Mouse (Mus musculus): ENCODE measurements at regions not wholly inside any gene's neighbourhood (a gene's known extent, or its start where the extent isn't known, plus 50 kb on each side); places are given as distances from the start of the nearest gene placed in this dataset.

DNA sequence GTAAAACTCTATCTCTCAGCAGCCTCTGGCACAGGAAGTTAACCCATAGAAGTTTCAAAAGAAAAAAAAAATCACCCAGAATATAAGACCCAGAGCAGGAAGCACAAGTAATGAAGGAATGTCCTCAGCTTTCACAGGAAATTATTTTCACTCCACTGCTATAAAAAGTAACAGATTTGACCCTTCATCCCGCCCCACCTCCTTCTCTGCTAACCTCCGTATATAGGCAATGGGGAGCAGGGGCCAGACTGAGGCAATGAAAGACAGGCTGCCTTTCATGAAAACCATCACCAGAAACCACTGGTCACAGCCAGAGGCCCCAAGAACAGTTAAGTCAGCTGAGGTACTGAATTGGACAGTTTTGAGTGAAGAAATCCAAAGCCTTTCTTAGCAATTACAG lies 654.9 kb downstream of the Gsdmc2 start:
- no peak for DNase-seq (ENCODE audit: low read depth, low spot score)

DNA sequence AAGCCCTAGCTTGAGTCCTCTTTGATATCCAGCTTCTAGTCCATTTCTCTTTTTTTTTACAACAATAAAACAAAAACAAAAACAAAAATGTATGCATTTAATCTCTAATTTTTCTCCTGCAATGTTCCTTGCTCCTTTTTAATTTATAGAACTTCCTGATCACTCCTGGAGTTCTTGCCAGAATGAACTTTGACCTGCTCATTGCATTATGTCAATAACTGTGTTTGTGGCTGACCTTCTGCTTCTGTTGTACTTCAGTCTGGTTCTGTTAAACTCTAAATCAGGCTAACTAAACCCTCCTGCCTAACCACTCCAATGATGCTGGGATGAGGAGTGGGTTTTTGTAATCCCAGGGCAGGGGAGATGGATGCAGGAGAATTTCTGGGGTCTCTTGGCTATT lies 674.0 kb downstream of the Gsdmc2 start:
- no peak for DNase-seq (ENCODE audit: low read depth, low spot score)

DNA sequence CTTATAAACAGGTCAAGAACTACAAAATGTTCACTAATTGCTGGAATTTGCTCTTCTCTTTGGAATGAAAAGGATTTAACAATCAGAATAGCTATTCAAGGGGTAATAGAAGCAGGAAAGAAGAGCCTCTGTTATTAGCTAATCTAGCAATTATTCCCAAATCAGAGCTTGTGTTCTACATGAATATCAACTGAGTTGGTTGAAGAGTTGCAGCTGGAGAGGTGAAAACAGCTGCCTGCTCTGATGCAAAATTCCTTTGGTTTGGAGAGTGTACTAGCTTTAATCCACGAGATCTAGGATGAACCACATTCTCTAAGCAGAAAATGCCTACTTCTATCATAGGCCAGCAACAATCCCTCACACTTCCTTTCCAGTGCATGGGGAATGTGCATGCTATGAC lies 674.8 kb downstream of the Gsdmc2 start:
- DNase-seq (ENCODE audit: low read depth, low spot score) = no peak

DNA sequence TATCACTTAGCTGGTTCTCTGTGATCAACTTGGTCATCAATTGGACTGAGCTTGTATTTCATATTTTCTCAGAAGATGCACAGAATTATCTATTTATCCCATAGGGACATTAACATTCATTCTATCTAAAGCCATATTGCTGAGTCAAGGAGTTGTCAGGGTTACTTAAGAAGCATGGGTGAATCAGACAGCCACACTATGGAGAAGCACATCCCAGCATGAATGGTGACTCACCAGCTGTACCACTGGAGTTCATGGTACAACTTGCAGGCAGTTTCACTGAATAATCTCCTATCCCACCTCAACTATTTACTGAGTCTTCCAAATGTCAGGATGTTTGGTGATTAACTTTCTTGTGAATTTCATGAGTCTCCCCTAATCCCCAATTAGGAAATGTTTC lies 678.6 kb downstream of the Gsdmc2 start:
- DNase-seq (ENCODE audit: low read depth, low spot score) = no peak

DNA sequence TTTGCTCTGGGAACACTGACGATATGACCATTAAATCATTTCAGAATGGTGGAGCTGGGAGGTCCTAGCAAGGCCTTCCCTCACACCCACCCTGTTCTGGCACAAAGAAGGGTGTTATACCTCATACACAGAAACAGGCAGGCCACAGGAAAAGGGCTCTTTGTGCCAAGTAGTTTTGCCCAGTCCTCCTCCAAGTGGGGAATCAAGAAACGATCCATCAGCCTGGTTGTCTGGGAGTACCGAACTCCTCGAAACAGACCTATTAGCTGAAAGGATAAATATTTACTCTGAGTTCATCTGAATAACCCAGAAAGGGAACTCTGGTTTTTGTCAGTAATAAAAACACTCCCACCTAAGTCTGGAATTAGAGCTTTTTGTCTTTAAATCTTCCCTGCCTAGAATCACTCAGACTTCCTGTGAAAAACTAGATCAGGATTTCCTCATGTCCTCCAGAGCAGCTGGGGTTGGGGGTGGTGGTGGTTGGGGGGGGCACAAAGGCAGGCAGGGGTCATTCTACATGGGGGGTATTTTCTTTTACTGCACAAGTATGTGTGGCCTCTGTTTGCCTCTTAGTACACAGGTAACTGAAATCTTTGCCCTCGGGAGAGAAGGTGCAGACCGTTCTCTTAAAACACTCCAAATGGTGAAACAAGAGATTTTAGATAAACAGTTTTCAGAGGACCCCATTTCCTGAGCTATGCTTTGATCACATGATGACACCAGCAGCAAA lies 681.3 kb downstream of the Gsdmc2 start:
- no peak for DNase-seq (ENCODE audit: low read depth, low spot score)

DNA sequence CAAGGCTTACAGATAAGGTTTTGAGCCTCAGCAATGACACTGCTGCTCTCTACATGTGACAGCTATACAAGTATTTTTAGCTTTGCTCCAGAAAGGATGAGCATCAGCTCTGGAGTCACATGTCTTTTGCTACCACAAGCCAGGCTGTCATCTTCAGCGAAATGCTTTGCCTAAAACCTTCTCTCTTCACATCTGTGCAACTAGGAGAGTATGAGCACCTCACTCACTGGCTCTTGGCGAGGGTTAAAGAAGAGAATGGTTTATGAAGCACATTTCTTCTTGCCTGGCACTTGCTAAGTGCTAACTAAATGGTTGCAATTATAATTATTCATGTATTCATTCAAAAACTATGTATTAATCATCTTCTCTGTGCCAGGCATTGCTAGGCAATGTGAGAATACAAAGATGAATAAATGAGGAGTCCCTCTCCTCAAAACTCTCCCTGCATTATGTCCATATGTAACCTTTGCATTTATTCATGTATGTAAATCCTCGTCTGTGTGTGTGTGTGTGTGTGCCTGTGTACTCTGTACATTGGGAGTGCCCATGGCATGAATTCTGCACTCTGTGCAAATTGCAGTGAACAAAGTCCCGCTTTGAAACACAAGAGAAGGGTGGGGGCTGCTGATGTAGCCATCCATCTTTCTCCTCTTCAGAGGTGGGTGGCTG lies 682.0 kb downstream of the Gsdmc2 start:
- no peak for DNase-seq (ENCODE audit: low read depth, low spot score)

DNA sequence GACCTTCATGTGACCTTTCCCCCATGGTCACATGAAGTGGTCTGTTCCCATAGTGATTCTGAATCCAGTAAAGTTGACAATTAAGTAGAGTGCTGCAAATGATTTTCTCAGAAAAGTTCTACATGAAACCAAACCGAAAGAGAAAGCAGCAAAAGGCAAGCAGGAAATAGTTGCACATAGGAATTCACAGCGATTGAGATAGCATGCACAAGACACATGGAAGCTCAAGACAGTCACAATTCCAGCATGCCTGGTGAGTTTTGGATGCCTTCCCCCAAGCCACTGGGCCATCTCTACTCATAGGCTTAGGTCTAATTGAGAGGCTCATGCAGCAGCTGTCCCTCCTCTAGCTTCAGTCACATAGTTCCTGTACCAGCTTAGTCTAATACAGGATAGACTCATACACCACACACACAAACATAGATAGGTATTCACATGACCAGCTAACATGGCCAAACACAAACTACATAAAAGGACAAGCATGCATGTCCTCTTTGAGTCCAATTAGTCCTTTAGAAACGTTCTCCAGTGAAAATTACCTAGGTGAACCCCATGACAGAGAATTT lies 721.8 kb downstream of the Gsdmc2 start:
- peak; percentile 47 for DNase-seq (ENCODE audit: low read depth, low spot score)

DNA sequence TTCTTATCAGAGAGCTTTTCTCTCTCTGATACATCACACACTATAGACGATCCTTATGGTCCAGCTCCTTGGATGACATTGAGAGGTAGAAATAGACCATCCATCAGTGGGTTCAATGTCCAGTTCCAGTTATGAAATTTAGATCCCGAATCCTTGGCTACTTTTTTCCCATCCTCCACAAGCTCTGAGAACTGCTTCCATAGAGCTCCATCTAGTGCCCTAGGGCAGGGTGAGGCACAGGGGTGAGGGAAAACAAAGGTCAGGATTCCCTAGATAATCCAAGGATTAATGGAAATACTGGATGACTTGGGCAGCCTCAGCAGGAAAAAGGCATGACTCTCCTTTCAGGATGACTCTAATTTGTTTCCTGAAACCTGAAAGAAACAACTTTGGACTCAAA lies 732.1 kb downstream of the Gsdmc2 start:
- no peak for DNase-seq (ENCODE audit: low read depth, low spot score)

DNA sequence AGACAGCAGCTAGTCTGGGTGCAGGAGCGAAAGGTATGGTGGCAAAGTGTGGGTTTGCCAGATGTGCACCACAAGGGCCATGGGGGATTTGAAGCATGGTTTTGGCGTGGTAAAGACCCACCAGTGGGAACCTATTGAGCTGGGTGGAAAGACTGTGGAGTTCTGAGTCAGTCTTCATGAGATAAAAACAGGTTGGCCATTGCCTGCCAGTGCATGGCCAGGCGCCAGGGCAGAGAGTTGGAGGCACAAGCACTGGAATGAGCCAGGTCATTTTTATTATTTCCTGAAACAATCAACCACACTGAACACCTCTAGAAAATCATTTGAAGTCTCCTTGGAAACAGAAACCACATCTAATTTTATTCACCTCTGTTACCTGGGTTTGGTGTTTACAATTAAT lies 744.9 kb downstream of the Gsdmc2 start:
- DNase-seq (ENCODE audit: low read depth, low spot score) = no peak

DNA sequence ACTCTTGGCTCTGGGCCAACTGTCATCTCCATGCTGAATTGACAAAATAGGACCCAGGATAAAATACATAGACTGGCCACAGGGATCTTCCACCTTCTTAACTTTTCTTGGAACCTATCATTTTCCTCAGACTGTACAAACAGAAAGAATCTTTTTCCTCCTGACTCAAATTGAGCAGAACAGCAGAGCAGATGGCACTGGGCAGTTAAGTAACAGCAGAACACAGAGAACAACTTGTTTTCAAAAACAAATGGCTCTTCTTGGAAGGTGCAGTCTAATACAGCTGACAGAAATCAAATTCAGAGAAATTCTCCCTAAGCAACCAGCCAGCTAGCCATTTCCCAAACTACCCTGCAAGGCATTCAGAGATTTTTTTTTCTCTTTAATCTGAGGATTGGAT lies 763.0 kb downstream of the Gsdmc2 start:
- no peak for DNase-seq (ENCODE audit: low read depth, low spot score)

DNA sequence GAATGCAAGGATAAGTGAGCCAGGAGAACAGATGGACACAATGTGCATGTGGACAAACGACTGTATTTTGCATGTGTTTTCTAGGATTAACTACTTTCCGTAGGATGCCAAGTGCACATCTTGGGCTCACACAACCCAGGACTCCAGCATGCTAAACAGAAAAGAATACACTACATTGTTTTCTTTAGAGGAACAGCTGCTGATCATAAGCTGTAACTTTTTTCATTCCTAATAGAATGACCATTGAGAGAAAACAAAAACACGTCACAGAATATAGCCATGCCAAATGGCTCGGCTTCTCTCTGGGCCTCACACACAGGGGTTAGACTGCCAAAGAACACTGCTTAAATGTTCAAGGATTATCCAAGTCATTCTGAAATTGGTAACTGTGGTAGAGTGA lies 765.2 kb downstream of the Gsdmc2 start:
- no peak for DNase-seq (ENCODE audit: low read depth, low spot score)

DNA sequence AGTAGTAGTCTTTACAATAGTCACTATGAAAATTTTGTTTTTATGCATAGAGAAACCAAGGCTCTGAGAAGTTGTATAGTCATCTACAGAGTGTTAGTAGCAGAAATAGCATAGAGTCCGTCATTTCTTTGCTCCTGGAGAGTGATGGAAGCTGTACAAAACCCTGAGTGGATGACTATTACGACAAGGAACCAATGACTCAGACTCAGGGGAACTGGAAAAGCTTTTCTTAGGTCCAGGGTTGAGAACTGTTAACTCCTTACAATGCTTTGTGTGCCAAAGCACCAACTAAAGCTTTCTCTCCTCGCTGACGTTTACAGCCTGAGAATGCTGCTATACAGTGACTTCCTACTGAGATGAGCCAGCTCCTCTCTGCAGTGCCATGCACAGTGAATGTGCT lies 773.1 kb downstream of the Gsdmc2 start:
- no peak for DNase-seq (ENCODE audit: low read depth, low spot score)

DNA sequence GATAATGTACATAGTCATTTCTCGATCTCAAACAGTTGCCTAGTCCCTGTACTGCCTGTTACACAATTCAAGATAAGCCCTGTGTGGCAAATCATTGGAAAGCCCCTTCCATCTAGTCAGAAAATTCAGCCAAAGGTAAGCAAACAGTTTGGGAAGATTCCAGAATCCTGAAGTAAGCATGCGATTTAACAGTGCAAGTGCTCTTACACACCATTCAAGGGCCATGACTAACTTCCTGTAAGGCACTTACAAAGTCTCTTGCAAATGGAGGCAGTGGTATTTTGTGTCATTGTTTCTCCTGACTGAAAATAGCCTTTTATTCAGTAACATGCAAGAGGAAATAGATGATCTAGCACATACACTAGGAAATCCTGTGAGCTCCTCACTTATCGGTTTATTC lies 777.9 kb downstream of the Gsdmc2 start:
- DNase-seq (ENCODE audit: low read depth, low spot score) = no peak

DNA sequence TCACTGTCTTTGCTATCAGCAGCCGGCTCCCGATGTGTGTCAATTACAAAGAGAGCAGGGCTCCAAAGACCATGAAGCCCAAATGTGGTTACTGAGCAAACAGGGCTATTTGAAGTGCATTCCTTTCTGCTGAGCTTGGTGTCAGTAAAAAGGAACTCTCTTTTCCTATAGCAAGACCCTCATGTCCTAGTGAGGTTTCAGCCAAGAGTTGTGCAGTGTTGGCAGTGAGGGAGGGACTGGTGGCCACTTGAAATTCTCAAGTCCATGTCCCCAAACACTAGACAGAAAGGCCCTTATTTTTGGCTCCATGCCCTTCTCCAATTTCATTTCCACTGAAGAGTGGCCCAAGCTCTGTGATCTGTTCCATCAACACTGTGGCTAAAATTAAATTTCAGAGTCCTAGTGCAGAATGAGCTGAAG lies 778.9 kb downstream of the Gsdmc2 start:
- no peak for DNase-seq (ENCODE audit: low read depth, low spot score)

DNA sequence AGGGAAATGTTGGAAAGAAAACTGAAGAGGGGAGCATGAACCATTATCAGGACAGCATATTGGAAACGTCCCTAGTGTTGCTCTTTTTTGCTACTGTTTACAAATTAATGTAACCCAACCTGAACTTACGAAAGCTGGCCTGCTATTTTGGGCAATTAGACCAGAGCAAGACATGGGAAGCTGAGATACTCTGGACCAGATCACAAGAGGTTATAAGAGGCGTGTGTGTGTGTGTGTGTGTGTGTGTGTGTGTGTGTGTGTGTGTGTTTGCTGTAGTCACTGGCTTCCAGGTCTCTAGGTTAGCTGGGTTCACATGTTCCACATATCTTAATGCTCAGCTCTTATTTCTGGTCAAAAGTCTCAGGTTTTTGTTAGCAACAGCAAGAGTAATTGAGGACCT lies 783.1 kb downstream of the Gsdmc2 start:
- DNase-seq (ENCODE audit: low read depth, low spot score) = no peak

DNA sequence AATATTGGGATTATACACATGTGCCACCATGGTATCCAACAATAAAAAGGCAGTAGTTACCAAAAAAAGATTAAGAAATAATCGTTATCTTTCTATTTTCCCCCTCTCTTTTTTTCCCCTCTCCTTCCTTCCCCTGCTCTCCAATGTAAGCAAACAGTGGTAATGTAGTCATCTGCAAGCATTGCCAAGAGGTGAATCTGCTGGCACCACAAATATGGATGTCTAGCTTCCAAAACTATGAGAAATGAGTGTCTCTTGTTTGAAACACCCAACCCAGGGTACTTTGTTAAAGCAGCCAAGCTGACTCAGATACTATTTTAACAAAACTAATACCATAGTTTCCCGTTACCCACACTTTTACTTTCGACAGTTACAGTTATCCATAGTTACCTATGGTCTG lies 784.2 kb downstream of the Gsdmc2 start:
- no peak for DNase-seq (ENCODE audit: low read depth, low spot score)

DNA sequence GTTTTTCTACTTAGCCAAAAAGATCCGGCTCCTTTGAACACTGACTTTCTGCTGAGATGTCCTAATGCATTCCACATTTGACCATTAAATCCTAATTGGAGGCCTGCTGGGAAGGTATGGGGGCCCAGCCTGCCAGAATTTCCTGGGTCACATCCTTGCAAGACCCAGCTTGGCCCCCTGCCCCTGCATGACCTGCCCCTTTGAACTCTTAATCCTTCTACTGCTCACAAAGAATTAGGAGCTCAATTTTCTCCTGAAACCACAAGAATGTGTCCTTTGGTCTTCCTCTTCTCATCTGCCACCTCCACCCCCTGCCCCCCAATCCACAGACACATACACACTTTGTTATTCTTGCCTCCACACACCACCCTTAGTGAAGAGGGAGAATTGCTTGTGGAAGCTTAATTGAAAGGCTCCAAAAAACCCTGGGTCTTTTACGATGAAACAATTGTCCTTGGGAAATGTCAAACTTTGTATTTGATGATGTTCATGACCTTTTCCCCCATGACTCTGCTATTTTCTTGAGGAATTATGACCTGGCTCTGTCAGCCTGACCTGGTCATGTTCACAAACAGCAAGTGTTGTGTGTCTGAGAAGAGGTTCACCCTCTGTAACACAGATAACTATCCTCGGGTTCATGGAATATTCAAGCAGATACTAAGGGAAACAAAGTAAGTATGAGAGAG lies 792.3 kb downstream of the Gsdmc2 start:
- no peak for DNase-seq (ENCODE audit: low read depth, low spot score)

DNA sequence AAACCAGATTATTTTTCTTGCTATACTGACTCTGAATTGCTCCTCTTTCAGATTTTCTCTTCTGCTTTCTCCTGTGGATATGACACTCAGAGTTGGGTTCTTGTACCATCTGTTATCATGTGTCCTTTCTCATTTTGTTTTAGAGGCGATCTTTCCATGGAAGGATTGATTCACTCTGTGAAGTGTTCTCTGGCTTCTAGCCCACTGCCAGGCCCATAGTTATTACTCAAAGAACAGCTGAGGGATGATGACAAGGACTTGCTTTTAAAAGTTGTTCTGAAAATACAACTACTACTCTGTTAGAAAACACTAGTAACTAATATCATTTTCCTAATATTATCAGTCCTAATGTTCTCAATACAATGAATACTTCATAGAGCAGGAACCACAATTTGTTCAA lies 794.9 kb downstream of the Gsdmc2 start:
- DNase-seq (ENCODE audit: low read depth, low spot score) = no peak

DNA sequence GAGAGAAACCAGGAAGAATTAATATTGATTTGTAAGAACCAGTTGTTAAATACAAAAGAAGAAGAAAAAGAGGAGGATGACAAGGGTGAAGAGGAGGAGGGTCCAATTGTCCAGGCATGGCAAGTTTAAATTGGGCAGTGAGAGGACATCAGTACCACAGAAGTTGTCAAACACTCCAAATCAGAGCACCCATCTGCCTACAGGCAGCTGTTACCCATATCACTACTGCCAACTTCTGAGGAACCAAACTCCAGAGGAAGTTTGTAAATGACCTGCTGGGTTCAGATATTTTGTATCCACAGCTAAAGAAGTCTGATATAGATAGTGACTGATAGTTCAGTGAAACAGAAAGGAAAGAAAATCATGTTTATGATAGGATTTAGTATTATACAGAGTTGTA lies 802.6 kb downstream of the Gsdmc2 start:
- DNase-seq (ENCODE audit: low read depth, low spot score) = no peak

DNA sequence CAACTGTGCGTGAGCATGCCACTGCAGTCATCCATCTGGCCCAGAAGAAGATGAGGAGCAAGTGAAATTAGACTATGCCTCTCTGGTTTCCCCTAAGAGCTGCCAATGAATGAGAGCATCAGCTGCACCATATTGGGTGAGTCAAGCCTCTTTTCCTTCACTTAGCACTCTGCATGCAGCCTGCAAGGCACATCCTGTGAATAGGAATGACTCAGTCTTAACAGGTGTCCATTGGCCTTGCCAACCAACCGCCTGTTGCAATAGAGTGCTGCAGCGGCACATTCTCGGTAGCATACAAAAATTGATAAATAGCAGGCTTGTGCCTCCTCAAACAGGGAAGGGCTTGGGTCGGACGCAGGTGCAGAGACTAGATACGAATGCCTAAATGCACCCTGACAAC lies 808.7 kb downstream of the Gsdmc2 start:
- no peak for DNase-seq (ENCODE audit: low read depth, low spot score)

DNA sequence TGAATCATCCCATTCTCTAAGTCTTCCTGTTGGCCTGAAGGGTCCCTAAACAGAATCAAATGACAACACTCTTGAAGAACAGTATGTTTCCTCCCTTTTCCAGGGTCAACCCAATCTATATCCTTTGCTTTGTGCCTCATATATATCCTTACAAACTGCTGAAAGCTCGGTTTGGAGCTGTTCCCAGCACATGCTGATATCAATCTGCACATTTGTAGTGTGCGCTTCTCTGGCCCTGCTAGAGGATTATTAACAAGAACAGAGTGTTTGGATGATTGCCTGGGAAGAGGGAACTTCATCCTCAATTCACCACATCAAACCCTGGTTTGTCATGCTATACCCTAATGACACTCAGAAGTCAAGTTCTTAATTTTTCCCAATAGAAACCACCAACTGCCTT lies 824.2 kb downstream of the Gsdmc2 start:
- DNase-seq (ENCODE audit: low read depth, low spot score) = no peak

DNA sequence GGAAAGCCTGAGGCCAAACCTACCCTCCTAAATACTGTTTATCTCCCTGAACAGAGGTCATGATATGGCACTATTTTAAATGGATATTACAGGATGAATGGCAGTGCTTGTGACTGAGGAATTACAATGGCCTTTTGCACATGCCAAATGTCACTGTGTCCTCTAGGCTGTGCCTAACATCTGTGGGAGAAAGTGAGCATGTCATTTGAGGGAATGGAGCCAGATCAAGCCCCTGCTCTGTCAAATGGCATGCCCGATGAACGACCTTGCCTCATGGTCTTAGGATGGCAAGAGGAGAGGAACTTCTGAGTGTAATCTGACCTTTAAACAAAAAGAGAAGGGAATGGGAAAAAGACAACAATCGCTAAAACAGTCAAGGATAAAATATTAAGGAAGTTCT lies 827.0 kb downstream of the Gsdmc2 start:
- no peak for DNase-seq (ENCODE audit: low read depth, low spot score)

All from CD4-positive helper T cell, adult 2 months (primary cell).